Mouse (Mus musculus) MEL (cell line): ENCODE measurements around the gene Poln. TPM values are rescaled to one million over a fixed set of nuclear protein-coding genes. Genes with fewer than 3 reads are reported as not detected.

Experiments
- DNase-seq: peaks from one replicate; pipeline ENCODE4 v3.0.0; 2011; ENCODE audit warnings: low read depth, low spot score
- H3K27ac ChIP-seq: 2 replicates; pipeline ENCODE4 v1.5.1; 2012; ENCODE audit warnings: low read depth, mild to moderate bottlenecking, control low read depth, low read length, moderate library complexity; ENCODE audit not compliant: control insufficient read depth
- H3K27me3 ChIP-seq, 2 experiments: fragments of 150-350 bp in 1 of 2; sonication (generic) in 1 of 2; 2 replicates each; pipeline ENCODE4 v1.6.1; 2012; ENCODE audit warnings: low read length in 2 of 2, mild to moderate bottlenecking in 2 of 2, improper control_type of control experiment in 1 of 2, moderate library complexity in 1 of 2; ENCODE audit not compliant: insufficient read depth in 2 of 2, control insufficient read depth in 1 of 2
- H3K36me3 ChIP-seq, 2 experiments: 2 replicates each; pipeline ENCODE4 v1.6.1; 2012 to 2014; ENCODE audit warnings: low read length in 2 of 2, improper control_type of control experiment in 1 of 2, inconsistent platforms in 1 of 2, mild to moderate bottlenecking in 1 of 2; ENCODE audit not compliant: insufficient read depth in 2 of 2, control insufficient read depth in 1 of 2
- H3K4me1 ChIP-seq, 2 experiments: fragments of 150-350 bp in 1 of 2; sonication (generic) in 1 of 2; 2 replicates each; pipeline ENCODE4 v1.6.1; 2012; ENCODE audit warnings: low read length in 2 of 2, improper control_type of control experiment in 1 of 2, mild to moderate bottlenecking in 1 of 2; ENCODE audit not compliant: insufficient read depth in 2 of 2, control insufficient read depth in 1 of 2
- H3K4me3 ChIP-seq, 2 experiments: fragments of 150-350 bp in 1 of 2; sonication (generic) in 1 of 2; 2 replicates each; pipeline ENCODE4 v1.5.1; 2012; ENCODE audit warnings: low read depth in 2 of 2, low read length in 2 of 2, mild to moderate bottlenecking in 2 of 2, moderate library complexity in 2 of 2, control low read depth in 1 of 2, improper control_type of control experiment in 1 of 2; ENCODE audit not compliant: control insufficient read depth in 1 of 2, insufficient read depth in 1 of 2
- H3K79me2 ChIP-seq: 2 replicates; pipeline ENCODE4 v1.6.1; 2012; ENCODE audit warnings: mild to moderate bottlenecking, low read length, moderate library complexity; ENCODE audit not compliant: control insufficient read depth, poor library complexity, insufficient read depth
- H3K9ac ChIP-seq: 2 replicates; pipeline ENCODE4 v1.6.1; 2012; ENCODE audit warnings: low read depth, mild to moderate bottlenecking, control low read depth, low read length, moderate library complexity; ENCODE audit not compliant: control insufficient read depth, poor library complexity, severe bottlenecking
- H3K9me3 ChIP-seq: fragments of 150-350 bp; sonication (generic); replicated peaks from 2 replicates; pipeline ENCODE4 v1.6.1; 2012; ENCODE audit warnings: mild to moderate bottlenecking, low read length, improper control_type of control experiment, moderate library complexity; ENCODE audit not compliant: insufficient read depth
- EP300 ChIP-seq, 2 experiments: IDR thresholded peaks; 2 replicates each; pipeline ENCODE4 v1.6.1; 2011; ENCODE audit warnings: improper control_type of control experiment in 2 of 2, low read length in 2 of 2, low read depth in 1 of 2, mild to moderate bottlenecking in 1 of 2
- GATA1 ChIP-seq: IDR thresholded peaks from 2 replicates; pipeline ENCODE4 v1.6.1; 2011; ENCODE audit warnings: low read depth, low read length, improper control_type of control experiment
- HCFC1 ChIP-seq: IDR thresholded peaks from 2 replicates; pipeline ENCODE4 v1.6.1; 2012; ENCODE audit warnings: low read depth, mild to moderate bottlenecking, inconsistent platforms, low read length, improper control_type of control experiment, moderate library complexity
- JUND ChIP-seq: IDR thresholded peaks from 2 replicates; pipeline ENCODE4 v1.6.1; 2011; ENCODE audit warnings: low read depth, mild to moderate bottlenecking, improper control_type of control experiment, low read length
- KAT2A ChIP-seq: conservative IDR thresholded peaks from 2 replicates; pipeline ENCODE4 v1.6.1; 2012; ENCODE audit warnings: low read depth, low read length, improper control_type of control experiment, inconsistent platforms
- MAFK ChIP-seq: IDR thresholded peaks from 2 replicates; pipeline ENCODE4 v1.6.1; 2011; ENCODE audit warnings: low read depth, mild to moderate bottlenecking, low read length, improper control_type of control experiment, borderline replicate concordance
- MAX ChIP-seq: IDR thresholded peaks from 2 replicates; pipeline ENCODE4 v1.6.1; 2011; ENCODE audit warnings: low read length, improper control_type of control experiment
- MAZ ChIP-seq: IDR thresholded peaks from 2 replicates; pipeline ENCODE4 v1.6.1; 2012; ENCODE audit warnings: low read depth, mild to moderate bottlenecking, inconsistent platforms, low read length, improper control_type of control experiment
- MXI1 ChIP-seq: IDR thresholded peaks from 2 replicates; pipeline ENCODE4 v1.6.1; 2011; ENCODE audit warnings: mild to moderate bottlenecking, low read depth, low read length, improper control_type of control experiment
- MYB ChIP-seq: IDR thresholded peaks from 2 replicates; pipeline ENCODE4 v1.6.1; 2011; ENCODE audit warnings: mild to moderate bottlenecking, low read depth, low read length, improper control_type of control experiment
- NELFE ChIP-seq: IDR thresholded peaks from 2 replicates; pipeline ENCODE4 v1.6.1; 2011; ENCODE audit warnings: low read depth, low read length, improper control_type of control experiment
- POLR2A ChIP-seq, 2 experiments: IDR thresholded peaks; 2 replicates each; pipeline ENCODE4 v1.6.1; 2011 to 2012; ENCODE audit warnings: low read length in 2 of 2, mild to moderate bottlenecking in 2 of 2, control low read depth in 1 of 2, improper control_type of control experiment in 1 of 2, low read depth in 1 of 2, moderate library complexity in 1 of 2; ENCODE audit not compliant: control insufficient read depth in 1 of 2, insufficient read depth in 1 of 2, poor library complexity in 1 of 2
- POLR2AphosphoS2 ChIP-seq: IDR thresholded peaks from 2 replicates; pipeline ENCODE4 v1.6.1; 2011; ENCODE audit warnings: low read length, improper control_type of control experiment
- POLR2AphosphoS5 ChIP-seq: IDR thresholded peaks from 2 replicates; pipeline ENCODE4 v1.6.1; 2012; ENCODE audit warnings: low read depth, borderline replicate concordance, mild to moderate bottlenecking, inconsistent platforms, low read length, moderate library complexity, mixed read lengths
- RAD21 ChIP-seq: IDR thresholded peaks from 2 replicates; pipeline ENCODE4 v1.6.1; 2011; ENCODE audit warnings: mild to moderate bottlenecking, low read depth, low read length, improper control_type of control experiment
- RCOR1 ChIP-seq: IDR thresholded peaks from 2 replicates; pipeline ENCODE4 v1.6.1; 2012; ENCODE audit warnings: low read depth, mild to moderate bottlenecking, inconsistent platforms, low read length, improper control_type of control experiment
- SIN3A ChIP-seq: IDR thresholded peaks from 2 replicates; pipeline ENCODE4 v1.6.1; 2012; ENCODE audit warnings: low read length, improper control_type of control experiment, inconsistent platforms
- TAL1 ChIP-seq: IDR thresholded peaks from 2 replicates; pipeline ENCODE4 v1.6.1; 2012; ENCODE audit warnings: mild to moderate bottlenecking, inconsistent platforms, low read length, moderate library complexity, mixed read lengths
- TBP ChIP-seq: IDR thresholded peaks from 2 replicates; pipeline ENCODE4 v1.8.0; 2011; ENCODE audit warnings: low read depth, low read length, improper control_type of control experiment
- TCF12 ChIP-seq: IDR thresholded peaks from 2 replicates; pipeline ENCODE4 v1.6.1; 2014; ENCODE audit warnings: low read depth, mild to moderate bottlenecking, inconsistent platforms, low read length, improper control_type of control experiment, moderate library complexity
- UBTF ChIP-seq: IDR thresholded peaks from 2 replicates; pipeline ENCODE4 v1.6.1; 2012; ENCODE audit warnings: low read depth, mild to moderate bottlenecking, inconsistent platforms, low read length, improper control_type of control experiment, moderate library complexity, borderline replicate concordance; ENCODE audit not compliant: insufficient read depth
- USF2 ChIP-seq, 2 experiments: IDR thresholded peaks; 2 replicates each; pipeline ENCODE4 v1.6.1; 2011 to 2012; ENCODE audit warnings: improper control_type of control experiment in 2 of 2, low read length in 2 of 2, borderline replicate concordance in 1 of 2, inconsistent platforms in 1 of 2, low read depth in 1 of 2, mild to moderate bottlenecking in 1 of 2; ENCODE audit not compliant: insufficient read depth in 1 of 2
- ZC3H11A ChIP-seq: IDR thresholded peaks from 2 replicates; pipeline ENCODE4 v1.6.1; 2012; ENCODE audit warnings: low read depth, mild to moderate bottlenecking, inconsistent platforms, low read length, improper control_type of control experiment
- ZKSCAN1 ChIP-seq: IDR thresholded peaks from 2 replicates; pipeline ENCODE4 v1.6.1; 2012; ENCODE audit warnings: low read depth, mild to moderate bottlenecking, inconsistent platforms, low read length, improper control_type of control experiment, moderate library complexity
- ZMIZ1 ChIP-seq: IDR thresholded peaks from 2 replicates; pipeline ENCODE4 v1.6.1; 2012; ENCODE audit warnings: low read depth, mild to moderate bottlenecking, inconsistent platforms, low read length, improper control_type of control experiment, moderate library complexity
- ZNF384 ChIP-seq: IDR thresholded peaks from 2 replicates; pipeline ENCODE4 v1.6.1; 2012; ENCODE audit warnings: low read depth, mild to moderate bottlenecking, inconsistent platforms, low read length, improper control_type of control experiment
- polyA plus RNA-seq, 2 experiments: library from polyadenylated mRNA; stranded (reverse) in 1 of 2; unstranded in 1 of 2; fragments of >175 nt in 1 of 2; fragments of >200 nt in 1 of 2; gene quantifications; 2 replicates each; pipeline versions ENCODE4 v1.2.1 to v1.2.4; 2012; ENCODE audit warnings: low replicate concordance in 2 of 2, low read depth in 1 of 2; ENCODE audit not compliant: insufficient read length in 2 of 2, insufficient read depth in 1 of 2, missing spikeins in 1 of 2
- total RNA-seq: library from RNA; depleted of rRNA; stranded (reverse); fragments of 300-350 nt; gene quantifications from 2 replicates; pipeline ENCODE4 v1.2.3, GENCODE M21; 2012

The Poln gene
- total and polyA plus RNA-seq, 3 experiments: 0.50 to 1.0 TPM; not detected in 1

- H3K36me3 ChIP-seq: no peaks in the 10 kb centered on the region
- no peaks in the 10 kb centered on the region for H3K4me1 ChIP-seq
- TF ChIP-seq MYB: no peak
- no peak for TF ChIP-seq MAX
- no peak for TF ChIP-seq ZC3H11A
- TF ChIP-seq HCFC1: no peak
- TF ChIP-seq SIN3A: no peak
- TF ChIP-seq POLR2A (IDR thresholded peaks at IDR 0.05; ENCODE audit: control insufficient read depth in 1 of 2, insufficient read depth in 1 of 2, low read depth in 1 of 2, low read length in 2 of 2, poor library complexity in 1 of 2): no peak; a peak in 1 of 4 replicates
- TF ChIP-seq ZKSCAN1: no peak
- TF ChIP-seq TCF12: no peak
- TF ChIP-seq NELFE: no peak
- TF ChIP-seq EP300 (IDR thresholded peaks at IDR 0.05; ENCODE audit: low read depth in 1 of 2, low read length in 2 of 2): no peak
- no peak for TF ChIP-seq RAD21
- no peak for TF ChIP-seq KAT2A
- TF ChIP-seq TBP: no peak
- TF ChIP-seq POLR2AphosphoS2: no peak
- TF ChIP-seq JUND: no peak
- no peak for TF ChIP-seq MAZ
- no peaks in the 10 kb centered on the region for H3K27me3 ChIP-seq
- no peak overlapping the region for H3K27ac ChIP-seq
- H3K9me3 ChIP-seq: no peaks in the 10 kb centered on the region
- H3K4me3 ChIP-seq: no peak overlapping the region
- H3K9ac ChIP-seq: no peak overlapping the region
- no peaks in the 10 kb centered on the region for H3K79me2 ChIP-seq
- DNase-seq: no peak
Measured at GRCm38 (mm10) chr5:33996694-33997045, 172.6 kb downstream of the Poln start.

GRCm38 (mm10) chr5:33995843-33996693, 173.2 kb downstream of the Poln start, which contains the start of gene Nat8l:
Nat8l (plus strand) TSS chr5:33995984.
- TF ChIP-seq ZNF384: no peak
- TF ChIP-seq UBTF: no peak
- no peak for TF ChIP-seq JUND
- TF ChIP-seq GATA1: no peak
- TF ChIP-seq MXI1: no peak
- TF ChIP-seq TAL1: no peak
- TF ChIP-seq POLR2A (IDR thresholded peaks at IDR 0.05; ENCODE audit: control insufficient read depth in 1 of 2, insufficient read depth in 1 of 2, low read depth in 1 of 2, low read length in 2 of 2, poor library complexity in 1 of 2): no peak
- TF ChIP-seq RCOR1: no peak
- no peak for TF ChIP-seq ZMIZ1
- TF ChIP-seq POLR2AphosphoS5: no peak
- TF ChIP-seq MAFK: no peak
- no peak for TF ChIP-seq USF2 (IDR thresholded peaks at IDR 0.05; ENCODE audit: borderline replicate concordance in 1 of 2, insufficient read depth in 1 of 2, low read depth in 1 of 2, low read length in 2 of 2)
- TF ChIP-seq, all 39 proteins: peak for 0
- no peak within 1 kb of the TSS for H3K27ac ChIP-seq
- no peaks in the 10 kb centered on the region for H3K79me2 ChIP-seq
- H3K9ac ChIP-seq: no peak within 1 kb of the TSS
- H3K4me3 ChIP-seq: no peak within 1 kb of the TSS
- DNase-seq: no peak
- H3K27me3 ChIP-seq: peaks cover 0 to 2% of the 10 kb centered on the region in 2 experiments; a peak in 2 of 4 replicates
- no peaks in the 10 kb centered on the region for H3K9me3 ChIP-seq
- H3K36me3 ChIP-seq: no peaks in the 10 kb centered on the region
- no peaks in the 10 kb centered on the region for H3K4me1 ChIP-seq
